Mouse (Mus musculus): ENCODE measurements at regions not wholly inside any gene's neighbourhood (a gene's known extent, or its start where the extent isn't known, plus 50 kb on each side); places are given as distances from the start of the nearest gene placed in this dataset.

- no peak for DNase-seq (ENCODE audit: low spot score in 2 of 2)
Observed at GRCm38 (mm10) chr1:92731353-92732282, 83.0 kb upstream of the Otos start.

GRCm38 (mm10) chr1:92730576-92730975, 81.9 kb upstream of the Otos start:
- no peak for DNase-seq (ENCODE audit: low spot score in 2 of 2)

- DNase-seq (ENCODE audit: low spot score in 2 of 2) = no peak
Observed at GRCm38 (mm10) chr1:92727961-92728360, 79.3 kb upstream of the Otos start.

GRCm38 (mm10) chr1:92727371-92727770, 78.7 kb upstream of the Otos start:
- no peak for DNase-seq (ENCODE audit: low spot score in 2 of 2)

- no peak for DNase-seq (ENCODE audit: low spot score in 2 of 2)
Observed at GRCm38 (mm10) chr1:92726341-92726740, 77.7 kb upstream of the Otos start.

- no peak for DNase-seq (ENCODE audit: low spot score in 2 of 2)
Observed at GRCm38 (mm10) chr1:92724135-92724534, 75.5 kb upstream of the Otos start.

- no peak for DNase-seq (ENCODE audit: low spot score in 2 of 2)
Observed at GRCm38 (mm10) chr1:92720567-92720966, 71.9 kb upstream of the Otos start.

GRCm38 (mm10) chr1:92719864-92720263, 71.2 kb upstream of the Otos start:
- no peak for DNase-seq (ENCODE audit: low spot score in 2 of 2)

DNA sequence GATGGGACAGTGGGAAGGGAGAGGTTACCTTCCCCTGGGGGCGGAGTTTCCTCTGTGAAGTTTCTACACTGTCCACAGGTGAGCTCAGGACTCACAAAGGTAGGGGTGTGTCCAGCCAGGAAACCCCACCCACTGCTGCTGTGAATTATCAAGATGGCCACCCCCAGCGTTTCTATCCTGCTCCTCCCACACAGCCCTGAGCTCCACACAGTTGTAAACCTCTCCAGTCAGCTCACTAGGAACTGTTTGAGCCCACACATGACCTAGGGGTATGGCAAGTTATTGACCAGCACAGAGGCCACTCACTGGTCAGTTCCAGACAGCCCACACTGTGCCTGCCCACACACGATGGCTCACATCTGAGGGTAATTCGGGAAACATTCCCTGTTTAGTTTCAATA, 69.5 kb upstream of the Otos start:
- DNase-seq (ENCODE audit: low spot score in 2 of 2) = no peak

- DNase-seq (ENCODE audit: low spot score in 2 of 2) = no peak
Observed at GRCm38 (mm10) chr1:92714725-92715324, 66.2 kb upstream of the Otos start.

GRCm38 (mm10) chr1:92712366-92712765, 63.7 kb upstream of the Otos start:
- DNase-seq (ENCODE audit: low spot score in 2 of 2) = no peak

GRCm38 (mm10) chr1:92710321-92710839, 61.7 kb upstream of the Otos start:
- DNase-seq (ENCODE audit: low spot score in 2 of 2) = no peak

DNA sequence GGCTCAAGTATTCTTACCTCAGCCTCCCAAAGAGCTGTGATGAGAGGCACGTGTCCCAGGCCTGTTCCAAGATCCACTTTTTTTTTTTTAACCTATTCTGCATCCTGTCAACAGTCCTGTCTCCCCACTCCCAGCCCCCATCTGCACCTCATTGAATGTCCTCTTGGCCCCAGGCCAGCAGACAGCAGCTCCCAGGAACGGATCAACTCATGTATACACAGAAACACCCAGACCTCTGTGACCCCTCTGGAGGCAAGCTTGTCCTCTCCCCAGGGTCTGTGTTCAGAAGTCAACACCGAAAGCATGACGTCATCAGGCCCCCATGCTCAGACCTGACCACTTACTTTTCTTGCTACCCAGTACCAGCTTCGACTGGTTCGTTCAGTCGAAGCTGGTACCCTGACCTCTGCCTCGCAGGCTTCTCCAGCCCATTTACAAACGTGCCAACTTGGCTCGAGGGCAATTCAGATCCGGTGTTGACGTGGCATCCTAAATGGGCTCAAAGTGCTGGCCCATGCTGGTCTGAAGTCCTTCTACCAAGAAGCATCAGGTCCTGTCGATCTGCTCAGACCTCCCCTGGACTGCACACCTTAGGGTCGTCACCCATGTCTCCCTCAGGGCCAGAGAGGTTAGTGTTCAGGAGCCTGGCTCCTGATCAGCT, 60.7 kb upstream of the Otos start:
- no peak for DNase-seq (ENCODE audit: low spot score in 2 of 2)

DNA sequence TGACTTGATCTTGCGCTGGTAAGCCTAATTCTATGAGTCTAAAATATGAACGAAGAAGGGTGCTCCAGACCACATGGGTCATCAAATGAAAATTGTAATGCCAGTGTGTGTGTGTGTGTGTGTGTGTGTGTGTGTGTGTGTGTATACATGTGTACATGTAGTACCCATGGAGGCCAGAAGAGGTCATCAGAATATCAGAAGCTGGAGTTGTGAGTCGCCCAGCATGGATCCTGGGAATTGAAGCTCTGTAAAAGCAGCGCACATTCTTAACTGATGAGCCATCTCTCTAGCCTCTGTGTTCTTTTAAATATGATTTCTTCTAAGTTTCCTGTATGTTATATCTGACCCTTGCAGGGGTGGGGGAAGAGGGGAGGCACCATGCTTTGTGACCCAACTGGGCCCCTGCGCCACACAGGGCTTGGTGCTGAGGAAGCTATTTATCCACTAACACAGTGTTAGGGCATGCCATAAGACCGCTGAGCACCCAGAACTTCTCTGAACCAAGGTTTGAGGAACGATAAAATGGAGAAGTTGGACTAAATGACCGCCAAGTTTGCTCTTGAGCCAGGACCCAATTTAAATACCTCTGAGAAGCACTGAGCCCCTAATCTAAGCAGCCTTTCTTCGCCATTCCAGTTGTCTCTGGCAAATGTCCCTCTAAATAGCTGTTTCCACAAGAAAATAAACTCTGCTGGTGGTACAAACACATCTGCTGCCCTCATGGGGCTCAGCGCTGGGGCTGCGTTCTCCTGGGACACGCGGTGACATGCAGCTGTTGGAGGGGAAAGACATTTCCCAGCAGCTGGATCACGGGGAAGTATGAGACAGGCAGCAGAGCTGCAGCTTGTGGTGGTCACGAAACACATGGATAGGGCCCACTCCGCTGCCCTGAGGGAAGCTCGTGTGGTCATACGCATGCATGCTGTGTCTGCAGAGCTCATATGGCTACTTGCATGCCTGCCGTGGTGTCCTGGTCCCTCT, 59.6 kb upstream of the Otos start:
- no peak for DNase-seq (ENCODE audit: low spot score in 2 of 2)

GRCm38 (mm10) chr1:92707441-92707840, 58.8 kb upstream of the Otos start:
- DNase-seq (ENCODE audit: low spot score in 2 of 2) = no peak

GRCm38 (mm10) chr1:92703903-92704302, 55.3 kb upstream of the Otos start:
- DNase-seq (ENCODE audit: low spot score in 2 of 2) = no peak

- DNase-seq (ENCODE audit: low spot score in 2 of 2) = no peak
Observed at GRCm38 (mm10) chr1:92703270-92703669, 54.6 kb upstream of the Otos start.

DNA sequence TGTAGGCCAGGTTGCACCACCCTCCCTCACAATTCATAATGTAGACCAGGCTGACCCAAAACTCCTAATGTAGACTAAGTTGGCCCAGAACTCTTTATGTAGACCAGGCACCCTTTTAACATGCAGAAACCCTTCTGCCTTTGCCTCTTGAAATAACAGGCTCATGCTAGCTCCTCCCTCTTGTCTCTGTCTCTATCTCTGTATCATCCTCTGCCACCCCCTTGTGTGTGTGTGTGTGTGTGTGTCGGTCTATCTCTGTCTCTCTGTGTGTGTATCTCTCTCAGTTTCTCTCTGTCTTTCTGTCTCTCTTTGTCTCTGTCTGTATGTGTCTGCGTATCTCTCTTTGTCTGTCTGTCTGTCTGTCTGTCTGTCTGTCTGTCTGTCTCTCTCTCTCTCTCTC, 51.5 kb upstream of the Otos start:
- DNase-seq (ENCODE audit: low spot score in 2 of 2) = no peak

- DNase-seq (ENCODE audit: low spot score in 2 of 2) = no peak
Observed at GRCm38 (mm10) chr1:92699697-92700096, 51.1 kb upstream of the Otos start.

DNA sequence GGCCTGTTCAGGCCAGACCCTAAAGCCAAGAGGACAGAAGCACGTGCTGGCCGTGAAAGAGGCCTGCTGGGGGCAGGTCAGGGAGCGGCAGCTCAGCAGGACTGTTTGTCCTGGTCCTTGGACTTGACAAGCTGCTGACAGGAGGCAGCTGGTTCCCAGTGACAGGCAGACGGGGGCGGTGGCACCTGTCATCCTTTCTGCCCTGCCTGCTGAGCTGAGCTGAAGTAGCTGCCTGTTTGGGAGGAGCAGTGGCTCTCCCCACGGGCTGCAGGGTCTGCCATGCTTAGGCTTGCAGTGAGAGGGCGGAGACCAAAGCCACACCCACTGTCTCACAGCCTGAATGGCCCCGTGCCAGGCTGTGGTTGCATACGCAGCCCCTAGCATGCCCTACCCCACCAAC, 50.4 kb upstream of the Otos start:
- DNase-seq (ENCODE audit: low spot score in 2 of 2) = peak; percentile 28 to 72

- DNase-seq (ENCODE audit: low spot score in 2 of 2) = no peak
Observed at GRCm38 (mm10) chr1:92698541-92698940, 49.9 kb upstream of the Otos start.

Measured in spleen, postnatal 4 days (tissue).